Mouse (Mus musculus) liver, embryonic 14 days (tissue): Measurements from ENCODE around the gene Nup107. TPM values are rescaled to one million over a fixed set of nuclear protein-coding genes. Genes with fewer than 3 reads are reported as not detected.

ENCODE experiments used
- polyA plus RNA-seq: library from polyadenylated mRNA; depleted of rRNA; stranded (reverse); fragments of >200 nt; gene quantifications from 2 replicates; pipeline ENCODE4 v1.2.3, GENCODE M21; 2012; rRNA removed

The Nup107 gene
- polyA plus RNA-seq: 31.0 and 32.5 TPM in 2 replicates

GRCm38 (mm10) chr10:117792141-117793091, at the start of gene Nup107:
Nup107 (minus strand) TSS chr10:117792705.

GRCm38 (mm10) chr10:117746297-117746883, 46.1 kb downstream of the Nup107 start, which contains the start of gene Slc35e3:
Slc35e3 (minus strand) TSS chr10:117746365.

DNA sequence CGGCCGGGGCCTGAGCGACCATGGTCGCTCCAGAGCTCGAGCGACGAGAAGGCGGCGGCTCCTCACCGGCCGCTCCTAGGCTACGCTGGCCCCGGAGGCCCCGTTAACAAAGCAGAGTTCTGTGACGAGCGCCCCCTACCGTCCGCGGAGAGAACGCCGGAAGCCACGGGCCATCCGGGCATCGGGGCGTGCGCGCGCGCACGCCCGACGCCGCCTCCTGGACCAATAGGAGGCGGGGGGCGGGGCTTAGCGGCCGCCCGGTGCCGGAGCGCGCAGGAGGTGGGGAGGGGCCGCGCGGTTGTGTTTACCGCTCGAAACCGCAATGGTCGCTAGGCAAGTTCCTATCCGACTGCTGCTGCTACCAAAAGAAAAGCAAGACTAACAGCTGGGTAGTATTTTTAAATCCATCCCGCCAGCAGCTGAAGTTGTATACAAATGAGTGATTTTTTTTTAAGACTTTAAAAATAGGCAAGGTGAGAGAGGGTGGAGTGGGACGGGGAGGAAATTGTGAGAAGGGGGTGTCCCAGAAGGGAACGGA, 81.8 kb downstream of the Nup107 start, which contains the start of gene Mdm2:
Gene Mdm2, minus strand, starts transcription at position 155 of the 538 bp plus-strand sequence.

Other genes starting within 250 kb of the Nup107 start
- 2.9 and 3.6 TPM in 2 replicates for gene Cpm, start 163.2 kb downstream of the Nup107 start, polyA plus RNA-seq
- 21.8 and 24.5 TPM in 2 replicates for gene Mdm2, start 81.9 kb downstream of the Nup107 start, polyA plus RNA-seq
- gene Slc35e3, start 46.3 kb downstream of the Nup107 start, polyA plus RNA-seq: 1.8 and 1.9 TPM in 2 replicates
- 49.2 and 57.0 TPM in 2 replicates for gene Rap1b, start 53.3 kb upstream of the Nup107 start, polyA plus RNA-seq